Mouse (Mus musculus): ENCODE data around the gene Fam216a.

DNA sequence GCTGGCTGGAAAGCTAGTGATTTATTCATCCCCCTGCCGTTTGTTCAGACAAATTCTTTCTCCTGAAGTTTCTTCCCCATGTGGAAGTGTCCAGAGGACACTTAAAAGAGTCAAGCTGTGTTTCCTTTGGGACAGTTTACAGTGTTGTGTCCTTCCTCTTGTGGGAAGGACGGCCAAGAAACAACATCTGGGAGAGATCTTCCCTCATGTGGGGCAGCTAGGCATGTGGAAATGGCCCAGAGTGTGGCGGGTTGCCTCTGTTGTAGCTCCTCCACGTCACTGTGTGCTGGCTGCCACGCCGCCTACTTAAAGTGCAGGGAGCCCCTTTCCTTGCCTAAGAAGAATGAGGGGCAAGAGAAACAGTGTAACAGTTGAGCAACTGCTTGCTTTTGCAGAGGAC, 40.7 kb upstream of the Fam216a start:
- TF ChIP-seq EP300 (IDR thresholded peaks at IDR 0.05; ENCODE audit: insufficient read depth, low read depth, low read length), result no peak
- TF ChIP-seq CTCF (IDR thresholded peaks at IDR 0.05; ENCODE audit: low read depth, low read length), result no peak
